Mouse (Mus musculus): ENCODE results near the gene Olfr561. TPM values are rescaled to one million over a fixed set of nuclear protein-coding genes. Genes with fewer than 3 reads are reported as not detected.

Olfr561 gene
- polyA plus RNA-seq, 2 experiments, result not detected

DNA sequence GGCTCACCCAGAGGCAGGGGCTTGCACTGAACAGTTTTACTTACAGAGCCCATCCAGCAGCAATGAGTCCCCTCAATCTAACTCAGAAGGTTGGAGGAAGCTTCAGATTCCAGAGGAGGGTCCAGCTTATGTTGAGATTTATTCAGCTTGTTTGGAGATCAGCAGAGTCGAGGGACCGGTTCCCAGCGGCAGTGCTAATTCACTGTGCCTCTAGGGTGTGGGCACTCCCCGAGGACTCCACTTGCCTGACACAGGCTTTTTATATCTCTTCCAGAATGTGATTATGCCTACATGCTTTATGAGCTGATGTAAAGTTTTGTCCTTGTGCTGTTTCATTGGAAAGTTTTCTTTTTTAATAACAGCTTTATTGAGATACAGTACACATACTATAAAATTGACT, 11.8 kb upstream of the Olfr561 start, which contains the start of the genes Olfr560 and Olfr78:
Olfr560 (minus strand) TSS at position 101 of the 400 bp plus-strand sequence.
Olfr78 (minus strand) TSS at position 206 of the 400 bp plus-strand sequence.
- DNase-seq (ENCODE audit: low read depth in 3 of 3, low spot score in 3 of 3) (no peak), ATAC-seq (ENCODE audit: insufficient read depth) (no peak)
- Histone ChIP-seq H3K36me3 (replicated peaks; ENCODE audit: control insufficient read depth, insufficient read depth, low read depth) (no peaks in the 10 kb centered on the region), H3K9me3 (ENCODE audit: control insufficient read depth, low read length) (no peaks in the 10 kb centered on the region), H3K4me3 (ENCODE audit: insufficient read depth in 1 of 2, low read depth in 2 of 2, low read length in 2 of 2) (no peak within 1 kb of the TSS), H3K4me2 (ENCODE audit: low read depth) (no peak within 1 kb of the TSS), H3K4me1 (replicated peaks; ENCODE audit: control insufficient read depth in 2 of 2, insufficient read depth in 2 of 2, low read length in 1 of 2) (no peaks in the 10 kb centered on the region), H3K9ac (replicated peaks) (no peak within 1 kb of the TSS), H3K27ac (no peak within 1 kb of the TSS), H3K27me3 (ENCODE audit: control insufficient read depth, insufficient read depth, low read length) (no peaks in the 10 kb centered on the region)
- no peak for TF ChIP-seq CTCF (IDR thresholded peaks at IDR 0.05; ENCODE audit: low read depth)
- no peak for TF ChIP-seq EP300 (IDR thresholded peaks at IDR 0.05; ENCODE audit: low read depth)
- WGBS (ENCODE audit: insufficient replicate concordance), result 59% methylated on average over 4 of the region's 4 CpGs

DNA sequence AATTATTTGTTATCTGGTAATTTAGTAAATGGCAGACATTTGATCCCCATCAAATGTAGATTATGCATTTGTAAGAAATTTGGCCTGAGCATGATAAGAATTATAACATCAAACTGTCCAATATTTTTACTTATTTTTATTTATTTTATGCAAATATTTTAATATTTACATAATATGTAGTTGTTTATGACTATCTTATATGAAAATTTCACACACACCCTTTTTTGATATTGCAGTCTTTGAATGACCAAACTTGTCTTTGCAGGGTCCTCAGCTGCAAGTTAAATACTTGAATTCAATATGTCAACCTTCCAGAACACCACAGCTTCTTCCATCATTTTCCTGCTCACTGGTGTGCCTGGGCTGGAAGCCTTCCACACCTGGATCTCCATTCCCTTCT, 32.2 kb downstream of the Olfr561 start, which contains the start of gene Olfr564:
Olfr564 (plus strand) TSS at position 301 of the 400 bp plus-strand sequence.
- TF ChIP-seq EP300 (IDR thresholded peaks at IDR 0.05; ENCODE audit: low read depth), result no peak
- TF ChIP-seq CTCF (IDR thresholded peaks at IDR 0.05; ENCODE audit: low read depth), result no peak
- no peak within 1 kb of the TSS for H3K9ac ChIP-seq (replicated peaks)
- H3K36me3 ChIP-seq (replicated peaks; ENCODE audit: control insufficient read depth, insufficient read depth, low read depth), result no peaks in the 10 kb centered on the region
- no peak within 1 kb of the TSS for H3K4me2 ChIP-seq (ENCODE audit: low read depth)
- no peaks in the 10 kb centered on the region for H3K27me3 ChIP-seq (ENCODE audit: control insufficient read depth, insufficient read depth, low read length)
- ATAC-seq (ENCODE audit: insufficient read depth) (no peak), DNase-seq (ENCODE audit: low read depth in 3 of 3, low spot score in 3 of 3) (no peak)
- H3K27ac ChIP-seq, result no peak within 1 kb of the TSS
- no peaks in the 10 kb centered on the region for H3K9me3 ChIP-seq (ENCODE audit: control insufficient read depth, low read length)
- no peak within 1 kb of the TSS for H3K4me3 ChIP-seq (ENCODE audit: insufficient read depth in 1 of 2, low read depth in 2 of 2, low read length in 2 of 2)
- no peaks in the 10 kb centered on the region for H3K4me1 ChIP-seq (replicated peaks; ENCODE audit: control insufficient read depth in 2 of 2, insufficient read depth in 2 of 2, low read length in 1 of 2)

Other genes with a start within 250 kb of the Olfr561 start
Only the 30 nearest of the 31 such genes appear.
- gene Olfr548-ps1, start 230.3 kb upstream of the Olfr561 start, polyA plus RNA-seq (2012; rRNA removed), result not detected in 2 replicates
- gene Olfr548-ps1, start 230.3 kb upstream of the Olfr561 start, polyA plus RNA-seq (2014; fragmentation: Nextera tagmentation; extraction: Ambion mirVana), result not detected in 2 replicates
- gene Olfr549, start 221.4 kb upstream of the Olfr561 start, polyA plus RNA-seq (2012; rRNA removed), result not detected in 2 replicates
- not detected in 2 replicates for gene Olfr549, start 221.4 kb upstream of the Olfr561 start, polyA plus RNA-seq (2014; fragmentation: Nextera tagmentation; extraction: Ambion mirVana)
- 2.0 and 3.0 TPM in 2 replicates for gene Trim21, start 205.7 kb upstream of the Olfr561 start, polyA plus RNA-seq (2012; rRNA removed)
- 0.45 and 0.58 TPM in 2 replicates for gene Trim21, start 205.7 kb upstream of the Olfr561 start, polyA plus RNA-seq (2014; fragmentation: Nextera tagmentation; extraction: Ambion mirVana)
- not detected in 2 replicates for gene Olfr550, start 199.8 kb upstream of the Olfr561 start, polyA plus RNA-seq (2012; rRNA removed)
- gene Olfr550, start 199.8 kb upstream of the Olfr561 start, polyA plus RNA-seq (2014; fragmentation: Nextera tagmentation; extraction: Ambion mirVana), result not detected in 2 replicates
- not detected in 2 replicates for gene Olfr551, start 179.3 kb upstream of the Olfr561 start, polyA plus RNA-seq (2012; rRNA removed)
- not detected in 2 replicates for gene Olfr551, start 179.3 kb upstream of the Olfr561 start, polyA plus RNA-seq (2014; fragmentation: Nextera tagmentation; extraction: Ambion mirVana)
- not detected in 2 replicates for gene Olfr552, start 173.5 kb upstream of the Olfr561 start, polyA plus RNA-seq (2012; rRNA removed)
- gene Olfr552, start 173.5 kb upstream of the Olfr561 start, polyA plus RNA-seq (2014; fragmentation: Nextera tagmentation; extraction: Ambion mirVana), result not detected in 2 replicates
- not detected in 2 replicates for gene Olfr553, start 153.0 kb upstream of the Olfr561 start, polyA plus RNA-seq (2012; rRNA removed)
- gene Olfr553, start 153.0 kb upstream of the Olfr561 start, polyA plus RNA-seq (2014; fragmentation: Nextera tagmentation; extraction: Ambion mirVana), result not detected in 2 replicates
- gene Olfr554, start 132.8 kb upstream of the Olfr561 start, polyA plus RNA-seq (2012; rRNA removed), result not detected in 2 replicates
- gene Olfr554, start 132.8 kb upstream of the Olfr561 start, polyA plus RNA-seq (2014; fragmentation: Nextera tagmentation; extraction: Ambion mirVana), result not detected in 2 replicates
- not detected in 2 replicates for gene Olfr555, start 112.4 kb upstream of the Olfr561 start, polyA plus RNA-seq (2012; rRNA removed)
- gene Olfr555, start 112.4 kb upstream of the Olfr561 start, polyA plus RNA-seq (2014; fragmentation: Nextera tagmentation; extraction: Ambion mirVana), result not detected in 2 replicates
- not detected in 2 replicates for gene Olfr556, start 106.3 kb upstream of the Olfr561 start, polyA plus RNA-seq (2012; rRNA removed)
- not detected in 2 replicates for gene Olfr556, start 106.3 kb upstream of the Olfr561 start, polyA plus RNA-seq (2014; fragmentation: Nextera tagmentation; extraction: Ambion mirVana)
- 1.8 and 2.3 TPM in 2 replicates for gene Trim68, start 83.9 kb upstream of the Olfr561 start, polyA plus RNA-seq (2012; rRNA removed)
- gene Trim68, start 83.9 kb upstream of the Olfr561 start, polyA plus RNA-seq (2014; fragmentation: Nextera tagmentation; extraction: Ambion mirVana), result 0.86 and 1.3 TPM in 2 replicates
- not detected in 2 replicates for gene Olfr557, start 75.3 kb upstream of the Olfr561 start, polyA plus RNA-seq (2012; rRNA removed)
- not detected in 2 replicates for gene Olfr557, start 75.3 kb upstream of the Olfr561 start, polyA plus RNA-seq (2014; fragmentation: Nextera tagmentation; extraction: Ambion mirVana)
- not detected in 2 replicates for gene Olfr558, start 69.0 kb upstream of the Olfr561 start, polyA plus RNA-seq (2012; rRNA removed)
- not detected in 2 replicates for gene Olfr558, start 69.0 kb upstream of the Olfr561 start, polyA plus RNA-seq (2014; fragmentation: Nextera tagmentation; extraction: Ambion mirVana)
- not detected in 2 replicates for gene Olfr33, start 52.2 kb upstream of the Olfr561 start, polyA plus RNA-seq (2012; rRNA removed)
- gene Olfr33, start 52.2 kb upstream of the Olfr561 start, polyA plus RNA-seq (2014; fragmentation: Nextera tagmentation; extraction: Ambion mirVana), result not detected in 2 replicates
- not detected in 2 replicates for gene Olfr559, start 43.7 kb upstream of the Olfr561 start, polyA plus RNA-seq (2012; rRNA removed)
- gene Olfr559, start 43.7 kb upstream of the Olfr561 start, polyA plus RNA-seq (2014; fragmentation: Nextera tagmentation; extraction: Ambion mirVana), result not detected in 2 replicates
- gene Olfr560, start 11.9 kb upstream of the Olfr561 start, polyA plus RNA-seq (2012; rRNA removed), result not detected in 2 replicates
- gene Olfr560, start 11.9 kb upstream of the Olfr561 start, polyA plus RNA-seq (2014; fragmentation: Nextera tagmentation; extraction: Ambion mirVana), result not detected in 2 replicates
- gene Olfr78, start 11.8 kb upstream of the Olfr561 start, polyA plus RNA-seq (2012; rRNA removed), result 0.02 TPM in 2 replicates
- gene Olfr78, start 11.8 kb upstream of the Olfr561 start, polyA plus RNA-seq (2014; fragmentation: Nextera tagmentation; extraction: Ambion mirVana), result not detected in 2 replicates
- gene Olfr564, start 32.3 kb downstream of the Olfr561 start, polyA plus RNA-seq (2012; rRNA removed), result not detected in 2 replicates
- gene Olfr564, start 32.3 kb downstream of the Olfr561 start, polyA plus RNA-seq (2014; fragmentation: Nextera tagmentation; extraction: Ambion mirVana), result not detected in 2 replicates
- gene Olfr566, start 87.5 kb downstream of the Olfr561 start, polyA plus RNA-seq (2012; rRNA removed), result not detected in 2 replicates
- not detected in 2 replicates for gene Olfr566, start 87.5 kb downstream of the Olfr561 start, polyA plus RNA-seq (2014; fragmentation: Nextera tagmentation; extraction: Ambion mirVana)
- not detected in 2 replicates for gene Olfr568, start 105.9 kb downstream of the Olfr561 start, polyA plus RNA-seq (2012; rRNA removed)
- gene Olfr568, start 105.9 kb downstream of the Olfr561 start, polyA plus RNA-seq (2014; fragmentation: Nextera tagmentation; extraction: Ambion mirVana), result not detected in 2 replicates
- gene Olfr569, start 119.7 kb downstream of the Olfr561 start, polyA plus RNA-seq (2012; rRNA removed), result not detected in 2 replicates
- gene Olfr569, start 119.7 kb downstream of the Olfr561 start, polyA plus RNA-seq (2014; fragmentation: Nextera tagmentation; extraction: Ambion mirVana), result not detected in 2 replicates
- not detected in 2 replicates for gene Olfr570, start 123.4 kb downstream of the Olfr561 start, polyA plus RNA-seq (2012; rRNA removed)
- gene Olfr570, start 123.4 kb downstream of the Olfr561 start, polyA plus RNA-seq (2014; fragmentation: Nextera tagmentation; extraction: Ambion mirVana), result not detected in 2 replicates
- not detected in 2 replicates for gene Olfr571, start 146.3 kb downstream of the Olfr561 start, polyA plus RNA-seq (2012; rRNA removed)
- not detected in 2 replicates for gene Olfr571, start 146.3 kb downstream of the Olfr561 start, polyA plus RNA-seq (2014; fragmentation: Nextera tagmentation; extraction: Ambion mirVana)
- not detected in 2 replicates for gene Olfr572, start 153.2 kb downstream of the Olfr561 start, polyA plus RNA-seq (2012; rRNA removed)
- not detected in 2 replicates for gene Olfr572, start 153.2 kb downstream of the Olfr561 start, polyA plus RNA-seq (2014; fragmentation: Nextera tagmentation; extraction: Ambion mirVana)
- not detected in 2 replicates for gene Olfr573-ps1, start 171.4 kb downstream of the Olfr561 start, polyA plus RNA-seq (2012; rRNA removed)
- gene Olfr573-ps1, start 171.4 kb downstream of the Olfr561 start, polyA plus RNA-seq (2014; fragmentation: Nextera tagmentation; extraction: Ambion mirVana), result not detected in 2 replicates
- not detected in 2 replicates for gene Olfr574, start 177.2 kb downstream of the Olfr561 start, polyA plus RNA-seq (2012; rRNA removed)
- gene Olfr574, start 177.2 kb downstream of the Olfr561 start, polyA plus RNA-seq (2014; fragmentation: Nextera tagmentation; extraction: Ambion mirVana), result not detected in 2 replicates
- 0.01 TPM in 1 of 2 replicates, not detected in the other for gene Olfr575, start 187.6 kb downstream of the Olfr561 start, polyA plus RNA-seq (2012; rRNA removed)
- not detected in 2 replicates for gene Olfr575, start 187.6 kb downstream of the Olfr561 start, polyA plus RNA-seq (2014; fragmentation: Nextera tagmentation; extraction: Ambion mirVana)
- gene Olfr576, start 191.4 kb downstream of the Olfr561 start, polyA plus RNA-seq (2012; rRNA removed), result not detected in 2 replicates
- gene Olfr576, start 191.4 kb downstream of the Olfr561 start, polyA plus RNA-seq (2014; fragmentation: Nextera tagmentation; extraction: Ambion mirVana), result not detected in 2 replicates
- not detected in 2 replicates for gene Olfr577, start 204.7 kb downstream of the Olfr561 start, polyA plus RNA-seq (2012; rRNA removed)
- not detected in 2 replicates for gene Olfr577, start 204.7 kb downstream of the Olfr561 start, polyA plus RNA-seq (2014; fragmentation: Nextera tagmentation; extraction: Ambion mirVana)
- gene Olfr578, start 218.1 kb downstream of the Olfr561 start, polyA plus RNA-seq (2012; rRNA removed), result not detected in 2 replicates
- not detected in 2 replicates for gene Olfr578, start 218.1 kb downstream of the Olfr561 start, polyA plus RNA-seq (2014; fragmentation: Nextera tagmentation; extraction: Ambion mirVana)